13 mouse cellular contexts compared by ENCODE assay signal in the genomic region with DNA sequence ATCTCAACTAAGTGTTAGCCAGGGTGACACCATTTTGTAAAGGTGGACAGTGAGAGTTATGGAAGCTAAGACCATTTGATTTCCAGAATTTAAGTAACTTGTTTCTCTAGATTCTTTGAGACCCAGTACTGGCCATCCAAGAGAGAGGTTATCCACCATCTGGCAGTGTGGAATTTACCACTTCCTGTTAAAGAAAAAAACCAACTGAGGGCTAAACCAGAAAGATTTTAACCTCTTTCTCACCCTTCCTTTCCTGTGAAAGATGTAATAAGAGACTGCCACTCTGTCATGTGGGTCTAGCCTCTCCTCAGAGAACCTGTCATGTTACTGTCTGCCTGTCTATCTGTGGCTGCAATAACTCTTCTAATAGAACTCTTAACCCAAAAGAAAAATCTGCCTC.
"Had no signal": no experiment of that assay in that cellular context is flagged by ENCODE, and none has a peak within 500 bp of the region (broad histone marks: within the 10 kb centered on the region; RNA-seq: fewer than 3 reads in every experiment).

No protein-coding gene starts in this region.

- H3K4me1 ChIP-seq: liver, embryonic 15.5 days; midbrain, embryonic 13.5 days; neural tube, embryonic 12.5 days had no signal

- H3K36me3 ChIP-seq: limb, embryonic 10.5 days; liver, embryonic 15.5 days; midbrain, embryonic 13.5 days; neural tube, embryonic 12.5 days had no signal

- H3K4me3 ChIP-seq: layer of hippocampus, adult 2 months; limb, embryonic 10.5 days; liver, embryonic 15.5 days; midbrain, embryonic 13.5 days; neural tube, embryonic 12.5 days had no signal

- DNase-seq: kidney, adult 18-20 months; kidney, postnatal 4 days; lung, adult 2 months; lung, postnatal 4 days; thymus, postnatal 25 days had no signal

- H3K9me3 ChIP-seq: limb, embryonic 10.5 days; liver, embryonic 15.5 days; midbrain, embryonic 13.5 days; neural tube, embryonic 12.5 days had no signal

- H3K27ac ChIP-seq: layer of hippocampus, adult 2 months; limb, embryonic 10.5 days; liver, embryonic 15.5 days; midbrain, embryonic 13.5 days; neural tube, embryonic 12.5 days; stomach, postnatal 0 days had no signal

- H3K27me3 ChIP-seq: midbrain, embryonic 13.5 days; neural tube, embryonic 12.5 days had no signal

- H3K4me2 ChIP-seq: liver, embryonic 11.5 days; liver, embryonic 15.5 days; midbrain, embryonic 13.5 days; neural tube, embryonic 12.5 days had no signal

- ATAC-seq: lung, postnatal 0 days; midbrain, embryonic 13.5 days had no signal

- H3K9ac ChIP-seq: liver, embryonic 15.5 days; midbrain, embryonic 13.5 days; neural tube, embryonic 12.5 days had no signal
